Mouse (Mus musculus) heart, adult 2 months (tissue): ENCODE measurements around the gene Map4k5.

Experiments used
- CTCF ChIP-seq: fragments of 200-600 bp; IDR thresholded peaks from 2 replicates; pipeline ENCODE4 v1.8.1; 2022; ENCODE audit warnings: antibody characterized with exemption, mild to moderate bottlenecking, moderate library complexity
- EP300 ChIP-seq: fragments of 200-500 bp; IDR thresholded peaks from 2 replicates; pipeline ENCODE4 v1.6.1; 2011; ENCODE audit warnings: low read depth, low read length, control low read depth; ENCODE audit not compliant: insufficient read depth
- POLR2A ChIP-seq: fragments of 200-500 bp; IDR thresholded peaks from 2 replicates; pipeline ENCODE4 v1.6.1; 2011; ENCODE audit warnings: mild to moderate bottlenecking, low read depth, low read length, control low read depth; ENCODE audit not compliant: insufficient read depth

GRCm38 (mm10) chr12:69857597-69857996 is 35.4 kb downstream of the Map4k5 start:
- TF ChIP-seq POLR2A (no peak), CTCF (no peak), EP300 (no peak)
